Mouse (Mus musculus) limb, embryonic 11.5 days (tissue): Measurements from ENCODE around the gene Pik3cg. TPM values are rescaled to one million over a fixed set of nuclear protein-coding genes. Genes with fewer than 3 reads are reported as not detected.

Experiments used
- ATAC-seq: fragments of 200-750 bp; cut with Nextera tagmentation; 2 replicates; pipeline ENCODE4 v1.8.0; 2017; ENCODE audit warnings: low read depth; ENCODE audit not compliant: insufficient number of reproducible peaks, low FRiP score, low TSS enrichment
- DNase-seq: peaks from one replicate; pipeline ENCODE4 v3.0.0-alpha.2; 2015; ENCODE audit warnings: low spot score
- H3K27ac ChIP-seq: fragments of 300-500 bp; sonication (generic); replicated peaks from 2 replicates; pipeline ENCODE4 v1.5.1; 2014; ENCODE audit warnings: low read depth, mild to moderate bottlenecking, low read length
- H3K27me3 ChIP-seq: fragments of 300-500 bp; sonication (generic); 2 replicates; pipeline ENCODE4 v1.6.1; 2014; ENCODE audit warnings: mild to moderate bottlenecking, low read length, mixed read lengths; ENCODE audit not compliant: control insufficient read depth, insufficient read depth
- H3K36me3 ChIP-seq: fragments of 300-500 bp; sonication (generic); 2 replicates; pipeline ENCODE4 v1.6.1; 2014; ENCODE audit warnings: mild to moderate bottlenecking, low read length, moderate library complexity, mixed read lengths; ENCODE audit not compliant: control insufficient read depth, insufficient read depth
- H3K4me1 ChIP-seq: fragments of 300-500 bp; sonication (generic); 2 replicates; pipeline ENCODE4 v1.6.1; 2014; ENCODE audit warnings: low read length, mixed read lengths; ENCODE audit not compliant: control insufficient read depth, insufficient read depth
- H3K4me2 ChIP-seq: fragments of 300-500 bp; sonication (generic); 2 replicates; pipeline ENCODE4 v1.6.1; 2014; ENCODE audit warnings: low read depth, mild to moderate bottlenecking, moderate library complexity; ENCODE audit not compliant: severe bottlenecking
- H3K4me3 ChIP-seq: fragments of 300-500 bp; sonication (generic); 2 replicates; pipeline ENCODE4 v1.5.1; 2014; ENCODE audit warnings: low read depth, low read length
- H3K9ac ChIP-seq: fragments of 300-500 bp; sonication (generic); 2 replicates; pipeline ENCODE4 v1.6.1; 2014; ENCODE audit warnings: mild to moderate bottlenecking, low read length
- H3K9me3 ChIP-seq: fragments of 300-500 bp; sonication (generic); 2 replicates; pipeline ENCODE4 v1.6.1; 2016; ENCODE audit warnings: low read length; ENCODE audit not compliant: control insufficient read depth
- WGBS: fragments of 180-500 bp; shearing (Covaris S2); extraction: QIAGEN DNeasy Blood & Tissue Kit; methylation state at CpG from one replicate; pipeline ENCODE4 v1.1.7; 2014; 5-methylcytosine and 5-hydroxymethylcytosine counted together
- polyA plus RNA-seq: library from polyadenylated mRNA; unstranded; fragments of >200 nt; fragmentation: Nextera tagmentation; extraction: Ambion mirVana; gene quantifications from 2 replicates; pipeline ENCODE4 v1.2.1, GENCODE M21; 2014

The Pik3cg gene
- polyA plus RNA-seq, 1 experiment from 2014 or later: 1.9 TPM

GRCm38 (mm10) chr12:32236450-32236849 is 28.0 kb upstream of the Pik3cg start:
- no peak for ATAC-seq
- WGBS: 76% methylated on average over 3 of the region's 3 CpGs
- H3K4me1 ChIP-seq: no peaks in the 10 kb centered on the region

GRCm38 (mm10) chr12:32233871-32234270 is 25.4 kb upstream of the Pik3cg start:
- H3K36me3 ChIP-seq: no peaks in the 10 kb centered on the region
- no peaks in the 10 kb centered on the region for H3K27me3 ChIP-seq
- DNase-seq: no peak
- H3K4me3 ChIP-seq: no peak overlapping the region
- no peak overlapping the region for H3K27ac ChIP-seq
- WGBS: 74% methylated on average over 4 of the region's 4 CpGs
- no peaks in the 10 kb centered on the region for H3K9me3 ChIP-seq
- H3K4me1 ChIP-seq: no peaks in the 10 kb centered on the region
- H3K4me2 ChIP-seq: no peak overlapping the region
- no peak for ATAC-seq
- H3K9ac ChIP-seq: no peak overlapping the region

More at GRCm38 (mm10) chr12:32236450-32236849, 28.0 kb upstream of the Pik3cg start:
- Histone ChIP-seq H3K27ac (no peak overlapping the region), H3K4me2 (no peak overlapping the region), H3K9ac (no peak overlapping the region), H3K36me3 (no peaks in the 10 kb centered on the region), H3K27me3 (no peaks in the 10 kb centered on the region), H3K4me3 (no peak overlapping the region), H3K9me3 (no peaks in the 10 kb centered on the region)
- no peak for DNase-seq

GRCm38 (mm10) chr12:32231398-32231797 is 22.9 kb upstream of the Pik3cg start:
- WGBS: 83% methylated on average over 1 of the region's 1 CpGs
- Histone ChIP-seq H3K4me1 (no peaks in the 10 kb centered on the region), H3K36me3 (no peaks in the 10 kb centered on the region), H3K9ac (no peak overlapping the region), H3K27me3 (no peaks in the 10 kb centered on the region), H3K4me2 (no peak overlapping the region), H3K27ac (no peak overlapping the region), H3K9me3 (no peaks in the 10 kb centered on the region), H3K4me3 (no peak overlapping the region)
- ATAC-seq (no peak), DNase-seq (no peak)

- H3K9ac ChIP-seq: no peak overlapping the region
- ATAC-seq: no peak
- no peaks in the 10 kb centered on the region for H3K27me3 ChIP-seq
- no peaks in the 10 kb centered on the region for H3K4me1 ChIP-seq
- DNase-seq: no peak
- WGBS: 94% methylated on average over 1 of the region's 1 CpGs
- no peak overlapping the region for H3K4me2 ChIP-seq
- H3K27ac ChIP-seq: no peak overlapping the region
- no peaks in the 10 kb centered on the region for H3K36me3 ChIP-seq
- H3K9me3 ChIP-seq: no peaks in the 10 kb centered on the region
- H3K4me3 ChIP-seq: no peak overlapping the region
Measured at GRCm38 (mm10) chr12:32223629-32224028, 15.2 kb upstream of the Pik3cg start.

DNA sequence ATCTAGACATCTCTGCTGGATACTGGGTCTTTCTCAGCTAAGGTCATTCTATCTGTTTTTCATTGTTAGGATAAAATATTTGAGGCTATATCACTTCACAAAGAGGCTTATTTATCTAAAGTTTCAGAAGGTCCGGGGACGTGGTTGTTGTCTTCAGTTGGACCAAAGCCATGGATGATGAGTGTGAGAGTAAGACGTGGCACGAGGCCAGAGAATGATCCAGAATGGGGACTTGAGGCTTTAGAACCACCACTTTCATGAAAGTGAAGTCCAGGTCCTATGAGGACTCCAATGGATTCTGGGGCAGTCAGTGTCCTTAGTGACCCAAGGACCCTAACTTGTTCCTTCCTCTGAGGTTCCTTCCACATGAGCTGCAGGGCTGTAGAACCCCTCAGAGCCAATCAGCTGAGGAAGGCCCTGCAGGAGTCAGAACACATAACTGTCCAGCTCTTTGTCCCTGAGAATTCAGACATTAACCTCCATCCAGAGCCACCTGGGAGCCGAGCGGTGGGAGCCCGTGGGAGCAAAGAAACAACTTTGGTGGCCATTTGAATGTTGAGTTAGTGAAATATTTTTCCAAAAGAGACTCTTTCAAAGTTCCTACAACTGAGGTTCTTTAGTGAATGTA is 14.4 kb upstream of the Pik3cg start:
- Histone ChIP-seq H3K36me3 (no peaks in the 10 kb centered on the region), H3K9me3 (no peaks in the 10 kb centered on the region), H3K4me1 (no peaks in the 10 kb centered on the region), H3K27ac (no peak overlapping the region), H3K4me3 (no peak overlapping the region), H3K9ac (no peak overlapping the region), H3K27me3 (no peaks in the 10 kb centered on the region), H3K4me2 (no peak overlapping the region)
- DNase-seq: no peak
- 91% methylated on average over 7 of the region's 7 CpGs for WGBS
- ATAC-seq: no peak

GRCm38 (mm10) chr12:32220387-32220786 is 11.9 kb upstream of the Pik3cg start:
- H3K36me3 ChIP-seq: no peaks in the 10 kb centered on the region
- no peaks in the 10 kb centered on the region for H3K27me3 ChIP-seq
- no peak for DNase-seq
- no peak for ATAC-seq
- no peak overlapping the region for H3K9ac ChIP-seq
- 68% methylated on average over 1 of the region's 1 CpGs for WGBS
- no peaks in the 10 kb centered on the region for H3K4me1 ChIP-seq
- H3K27ac ChIP-seq: no peak overlapping the region
- H3K9me3 ChIP-seq: no peaks in the 10 kb centered on the region
- H3K4me2 ChIP-seq: no peak overlapping the region
- H3K4me3 ChIP-seq: no peak overlapping the region

GRCm38 (mm10) chr12:32215143-32215542 is 6.7 kb upstream of the Pik3cg start:
- Histone ChIP-seq H3K9me3 (no peaks in the 10 kb centered on the region), H3K4me1 (no peaks in the 10 kb centered on the region), H3K27ac (no peak overlapping the region), H3K36me3 (no peaks in the 10 kb centered on the region), H3K4me2 (no peak overlapping the region), H3K9ac (no peak overlapping the region), H3K4me3 (no peak overlapping the region), H3K27me3 (no peaks in the 10 kb centered on the region)
- DNase-seq (no peak), ATAC-seq (no peak)
- 77% methylated on average over 6 of the region's 6 CpGs for WGBS

DNA sequence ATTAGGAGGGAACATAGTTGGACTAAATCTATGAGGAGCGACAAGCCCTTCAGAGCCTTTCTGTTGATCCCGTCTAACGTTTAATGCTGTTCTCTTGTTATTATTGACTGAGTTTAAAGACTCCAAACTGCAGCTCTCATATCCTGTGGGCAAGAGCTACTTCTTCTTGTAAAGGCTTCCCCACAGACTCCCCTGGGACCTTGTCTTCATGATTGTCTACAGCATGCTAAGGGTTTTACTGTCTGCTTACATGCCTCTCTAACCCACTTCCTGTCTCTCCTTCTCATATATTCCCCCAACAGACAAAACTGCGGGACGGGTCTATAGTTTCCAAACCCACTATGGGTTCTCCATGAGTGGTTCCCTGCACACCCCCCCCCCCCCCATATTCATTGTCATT is 4.2 kb upstream of the Pik3cg start:
- no peak for DNase-seq
- 93% methylated on average over 5 of the region's 5 CpGs for WGBS
- H3K36me3 ChIP-seq: no peaks in the 10 kb centered on the region
- no peak overlapping the region for H3K9ac ChIP-seq
- H3K27ac ChIP-seq: no peak overlapping the region
- H3K4me2 ChIP-seq: no peak overlapping the region
- no peaks in the 10 kb centered on the region for H3K4me1 ChIP-seq
- H3K27me3 ChIP-seq: no peaks in the 10 kb centered on the region
- ATAC-seq: no peak
- no peaks in the 10 kb centered on the region for H3K9me3 ChIP-seq
- H3K4me3 ChIP-seq: no peak overlapping the region

DNA sequence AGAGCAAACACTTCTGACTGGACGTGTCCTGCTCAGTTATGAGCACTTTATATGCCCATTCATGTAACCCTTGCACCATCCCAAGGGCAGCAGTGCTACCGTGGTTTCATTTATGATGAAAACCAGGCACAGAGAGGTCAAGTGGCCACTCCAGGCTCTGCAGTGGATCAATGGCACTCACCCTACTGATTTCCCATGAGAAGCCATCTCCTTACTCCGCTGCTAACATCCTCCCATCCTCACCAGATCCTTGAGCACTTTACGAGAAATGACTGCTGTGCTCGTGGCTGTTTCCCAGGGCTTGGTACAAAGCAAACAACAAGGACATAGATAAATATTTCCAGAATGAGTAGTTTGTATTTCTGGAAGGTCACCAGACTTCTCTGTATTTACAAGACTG is 3.7 kb upstream of the Pik3cg start:
- DNase-seq (no peak), ATAC-seq (no peak)
- Histone ChIP-seq H3K9ac (no peak overlapping the region), H3K9me3 (no peaks in the 10 kb centered on the region), H3K4me1 (no peaks in the 10 kb centered on the region), H3K27ac (no peak overlapping the region), H3K4me3 (no peak overlapping the region), H3K36me3 (no peaks in the 10 kb centered on the region), H3K27me3 (no peaks in the 10 kb centered on the region), H3K4me2 (no peak overlapping the region)
- 79% methylated on average over 5 of the region's 5 CpGs for WGBS
